Mouse (Mus musculus): ENCODE data around the gene Agfg2. TPM values are rescaled to one million over a fixed set of nuclear protein-coding genes. Genes with fewer than 3 reads are reported as not detected.

The Agfg2 gene
- polyA plus RNA-seq, 1 experiment from 2014 or later, result 21.7 TPM

Other genes with a start within 250 kb of the Agfg2 start
- 0.19 and 0.24 TPM in 2 replicates for gene Zan, start 207.7 kb downstream of the Agfg2 start, polyA plus RNA-seq (2015; fragmentation: Nextera tagmentation; extraction: Ambion mirVana)
- gene Pop7, start 182.2 kb downstream of the Agfg2 start, polyA plus RNA-seq (2015; fragmentation: Nextera tagmentation; extraction: Ambion mirVana), result 79.3 and 87.0 TPM in 2 replicates
- 11.8 and 16.3 TPM in 2 replicates for gene Gigyf1, start 166.2 kb downstream of the Agfg2 start, polyA plus RNA-seq (2015; fragmentation: Nextera tagmentation; extraction: Ambion mirVana)
- gene Epo, start 151.5 kb downstream of the Agfg2 start, polyA plus RNA-seq (2015; fragmentation: Nextera tagmentation; extraction: Ambion mirVana), result not detected in 2 replicates
- 519 and 521 TPM in 2 replicates for gene Gnb2, start 151.2 kb downstream of the Agfg2 start, polyA plus RNA-seq (2015; fragmentation: Nextera tagmentation; extraction: Ambion mirVana)
- gene Actl6b, start 131.2 kb downstream of the Agfg2 start, polyA plus RNA-seq (2015; fragmentation: Nextera tagmentation; extraction: Ambion mirVana), result 268 and 271 TPM in 2 replicates
- gene Tfr2, start 114.9 kb downstream of the Agfg2 start, polyA plus RNA-seq (2015; fragmentation: Nextera tagmentation; extraction: Ambion mirVana), result 7.9 and 8.4 TPM in 2 replicates
- gene Mospd3, start 83.7 kb downstream of the Agfg2 start, polyA plus RNA-seq (2015; fragmentation: Nextera tagmentation; extraction: Ambion mirVana), result 60.0 and 63.4 TPM in 2 replicates
- 23.3 and 25.7 TPM in 2 replicates for gene Pcolce, start 70.9 kb downstream of the Agfg2 start, polyA plus RNA-seq (2015; fragmentation: Nextera tagmentation; extraction: Ambion mirVana)
- gene Fbxo24, start 55.7 kb downstream of the Agfg2 start, polyA plus RNA-seq (2015; fragmentation: Nextera tagmentation; extraction: Ambion mirVana), result not detected in 2 replicates
- 14.9 and 21.6 TPM in 2 replicates for gene Lrch4, start 55.6 kb downstream of the Agfg2 start, polyA plus RNA-seq (2015; fragmentation: Nextera tagmentation; extraction: Ambion mirVana)
- 7.4 and 7.6 TPM in 2 replicates for gene Gm20605, start 55.6 kb downstream of the Agfg2 start, polyA plus RNA-seq (2015; fragmentation: Nextera tagmentation; extraction: Ambion mirVana)
- 3.4 and 6.6 TPM in 2 replicates for gene Sap25, start 43.4 kb downstream of the Agfg2 start, polyA plus RNA-seq (2015; fragmentation: Nextera tagmentation; extraction: Ambion mirVana)
- 0.11 and 0.16 TPM in 2 replicates for gene Irs3, start 39.0 kb downstream of the Agfg2 start, polyA plus RNA-seq (2015; fragmentation: Nextera tagmentation; extraction: Ambion mirVana)
- 44.0 and 50.2 TPM in 2 replicates for gene Nyap1, start 56.9 kb upstream of the Agfg2 start, polyA plus RNA-seq (2015; fragmentation: Nextera tagmentation; extraction: Ambion mirVana)
- gene Tsc22d4, start 61.0 kb upstream of the Agfg2 start, polyA plus RNA-seq (2015; fragmentation: Nextera tagmentation; extraction: Ambion mirVana), result 101 and 150 TPM in 2 replicates
- 34.9 and 41.8 TPM in 2 replicates for gene Ppp1r35, start 94.1 kb upstream of the Agfg2 start, polyA plus RNA-seq (2015; fragmentation: Nextera tagmentation; extraction: Ambion mirVana)
- 11.1 and 12.2 TPM in 2 replicates for gene Mepce, start 102.9 kb upstream of the Agfg2 start, polyA plus RNA-seq (2015; fragmentation: Nextera tagmentation; extraction: Ambion mirVana)
- gene Zcwpw1, start 103.1 kb upstream of the Agfg2 start, polyA plus RNA-seq (2015; fragmentation: Nextera tagmentation; extraction: Ambion mirVana), result 11.2 and 13.5 TPM in 2 replicates
- 0.17 and 0.51 TPM in 2 replicates for gene Pilra, start 151.6 kb upstream of the Agfg2 start, polyA plus RNA-seq (2015; fragmentation: Nextera tagmentation; extraction: Ambion mirVana)
- gene Pilrb1, start 173.4 kb upstream of the Agfg2 start, polyA plus RNA-seq (2015; fragmentation: Nextera tagmentation; extraction: Ambion mirVana), result not detected in 2 replicates
- not detected in 2 replicates for gene Pilrb2, start 187.1 kb upstream of the Agfg2 start, polyA plus RNA-seq (2015; fragmentation: Nextera tagmentation; extraction: Ambion mirVana)
- not detected in 2 replicates for gene Cyp3a13, start 236.9 kb upstream of the Agfg2 start, polyA plus RNA-seq (2015; fragmentation: Nextera tagmentation; extraction: Ambion mirVana)